Mouse (Mus musculus) lung, embryonic 15.5 days (tissue): ENCODE results near the gene Zfp646. TPM values are rescaled to one million over a fixed set of nuclear protein-coding genes. Genes with fewer than 3 reads are reported as not detected.
A peak's percentile ranks its signal among the peaks of the same experiment; 100 is the strongest.
"Not testable (repeated sequence)": the region's sequence is repeated elsewhere in the genome, so short reads cannot be mapped to it uniquely, and the experiment has no call there.

Source experiments
- ATAC-seq: fragments of 200-750 bp; cut with Nextera tagmentation; 2 replicates; pipeline ENCODE4 v1.8.0; 2017; ENCODE audit warnings: moderate number of reproducible peaks, borderline replicate concordance; ENCODE audit not compliant: low FRiP score, low TSS enrichment; ENCODE audit errors: extremely low read depth
- H3K27ac ChIP-seq: fragments of 300-500 bp; sonication (generic); 2 replicates; pipeline ENCODE4 v1.5.1; 2015; ENCODE audit warnings: moderate library complexity, mild to moderate bottlenecking, inconsistent platforms
- H3K27me3 ChIP-seq: fragments of 300-500 bp; sonication (generic); 2 replicates; pipeline ENCODE4 v1.6.1; 2015; ENCODE audit warnings: inconsistent platforms
- H3K36me3 ChIP-seq: fragments of 300-500 bp; sonication (generic); 2 replicates; pipeline ENCODE4 v1.6.1; 2015; ENCODE audit warnings: inconsistent platforms
- H3K4me1 ChIP-seq: fragments of 300-500 bp; sonication (generic); 2 replicates; pipeline ENCODE4 v1.6.1; 2015; ENCODE audit warnings: inconsistent platforms
- H3K4me2 ChIP-seq: fragments of 300-500 bp; sonication (generic); 2 replicates; pipeline ENCODE4 v1.6.1; 2015; ENCODE audit warnings: inconsistent platforms, mild to moderate bottlenecking, moderate library complexity
- H3K4me3 ChIP-seq: fragments of 300-500 bp; sonication (generic); 2 replicates; pipeline ENCODE4 v1.5.1; 2015; ENCODE audit warnings: mild to moderate bottlenecking, inconsistent platforms
- H3K9ac ChIP-seq: fragments of 300-500 bp; sonication (generic); 2 replicates; pipeline ENCODE4 v1.6.1; 2015; ENCODE audit warnings: inconsistent platforms
- H3K9me3 ChIP-seq: fragments of 300-500 bp; sonication (generic); 2 replicates; pipeline ENCODE4 v1.6.1; 2016; ENCODE audit warnings: inconsistent platforms
- WGBS: fragments of 180-500 bp; shearing (Covaris S2); methylation state at CpG from one replicate; pipeline ENCODE4 v1.1.7; 2015; 5-methylcytosine and 5-hydroxymethylcytosine counted together
- polyA plus RNA-seq: library from polyadenylated mRNA; unstranded; fragments of >200 nt; fragmentation: Nextera tagmentation; extraction: Ambion mirVana; gene quantifications from 2 replicates; pipeline ENCODE4 v1.2.1, GENCODE M21; 2015

Zfp646 gene
- polyA plus RNA-seq, 1 experiment from 2014 or later: 11.0 TPM

GRCm38 (mm10) chr7:127887191-127887590 is 11.2 kb downstream of the Zfp646 start:
- H3K36me3 ChIP-seq: peaks cover 72% of the 10 kb centered on the region
- no peaks in the 10 kb centered on the region for H3K27me3 ChIP-seq
- H3K27ac ChIP-seq: no peak overlapping the region
- no peak overlapping the region for H3K9ac ChIP-seq
- peaks cover 11% of the 10 kb centered on the region; the same call in 1 of the 2 replicates for H3K4me1 ChIP-seq
- WGBS: 75% methylated on average over 8 of the region's 8 CpGs
- no peak for ATAC-seq
- no peak overlapping the region for H3K4me2 ChIP-seq
- H3K9me3 ChIP-seq: no peaks in the 10 kb centered on the region
- no peak overlapping the region for H3K4me3 ChIP-seq

DNA sequence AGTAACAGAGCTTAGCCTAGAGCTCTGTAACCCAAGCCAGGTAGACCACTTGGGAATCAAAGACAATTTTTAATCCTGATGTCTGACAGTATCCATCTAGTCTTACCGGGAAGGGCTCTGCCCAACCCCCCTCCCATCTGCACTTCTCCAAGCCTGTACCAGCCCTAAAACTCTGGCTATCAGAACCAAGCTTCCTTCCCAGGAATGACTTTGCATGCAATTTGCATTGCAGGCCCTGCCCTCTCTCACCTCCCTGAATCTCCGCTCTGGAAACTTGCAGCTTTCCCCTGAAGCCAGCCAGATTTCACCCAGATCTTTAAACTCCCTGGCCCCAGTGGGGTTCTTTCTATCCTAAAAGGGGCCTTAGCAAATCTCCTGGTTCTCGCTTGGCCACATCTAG is 11.8 kb downstream of the Zfp646 start:
- H3K27me3 ChIP-seq: no peaks in the 10 kb centered on the region
- H3K36me3 ChIP-seq: peaks cover 71% of the 10 kb centered on the region
- no peak overlapping the region for H3K4me3 ChIP-seq
- H3K9ac ChIP-seq: no peak overlapping the region
- H3K4me2 ChIP-seq: no peak overlapping the region
- H3K9me3 ChIP-seq: no peaks in the 10 kb centered on the region
- no peak for ATAC-seq
- WGBS: 82% methylated on average over 3 of the region's 3 CpGs
- no peak overlapping the region for H3K27ac ChIP-seq
- peaks cover 11% of the 10 kb centered on the region; the same call in 1 of the 2 replicates for H3K4me1 ChIP-seq

DNA sequence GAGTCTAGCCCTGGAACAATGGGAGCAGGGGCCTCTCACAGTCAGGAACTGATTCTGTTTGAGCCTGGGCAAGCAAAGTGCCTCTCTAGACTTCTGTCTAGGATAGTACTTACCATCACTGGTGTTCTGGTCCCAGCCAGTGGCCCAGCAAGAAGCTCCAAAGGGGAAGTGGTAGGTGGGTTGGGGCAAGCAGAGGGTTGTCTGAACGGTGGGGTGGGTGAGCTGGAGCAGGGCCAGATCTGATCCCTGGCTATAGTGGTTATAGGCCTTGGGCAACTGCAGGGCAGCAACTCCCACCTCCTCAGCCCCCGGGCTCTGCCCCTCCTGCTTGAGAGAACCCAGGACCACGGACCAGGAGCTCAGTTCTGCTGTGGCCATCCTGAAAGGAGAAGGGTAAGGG is 12.8 kb downstream of the Zfp646 start:
- Histone ChIP-seq H3K4me2 (no peak overlapping the region), H3K27ac (no peak overlapping the region), H3K36me3 (peaks cover 65% of the 10 kb centered on the region), H3K9me3 (no peaks in the 10 kb centered on the region), H3K4me1 (peaks cover 11% of the 10 kb centered on the region; the same call in 1 of the 2 replicates), H3K27me3 (no peaks in the 10 kb centered on the region), H3K9ac (no peak overlapping the region), H3K4me3 (no peak overlapping the region)
- no peak for ATAC-seq
- 61% methylated on average over 3 of the region's 3 CpGs for WGBS

DNA sequence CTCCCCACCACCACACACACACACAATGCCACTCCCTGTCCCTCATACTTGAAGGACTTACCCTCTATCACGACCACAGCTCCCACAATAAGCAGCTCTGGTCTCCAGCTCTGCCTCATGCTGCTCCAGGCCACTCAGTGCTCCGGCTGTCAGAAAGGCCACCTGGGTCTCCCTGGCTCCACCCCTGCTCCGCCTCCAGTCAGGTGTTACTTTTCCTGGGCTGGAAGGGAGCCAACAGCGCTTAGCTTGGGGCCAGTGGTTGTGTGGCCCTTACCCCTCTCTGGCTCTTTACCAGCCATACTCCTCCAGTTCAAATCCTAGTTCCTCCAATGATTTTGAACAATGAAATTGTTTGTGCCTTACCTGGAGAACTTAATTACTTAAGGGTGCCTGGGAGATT is 14.8 kb downstream of the Zfp646 start, which contains the start of gene Prss53:
Gene Prss53, minus strand, starts transcription at position 173 of the 400 bp plus-strand sequence.
- Histone ChIP-seq H3K9me3 (no peaks in the 10 kb centered on the region), H3K27me3 (no peaks in the 10 kb centered on the region), H3K36me3 (peaks cover 50% of the 10 kb centered on the region), H3K27ac (no peak within 1 kb of the TSS), H3K4me1 (peaks cover 16% of the 10 kb centered on the region), H3K4me2 (no peak within 1 kb of the TSS), H3K4me3 (no peak within 1 kb of the TSS), H3K9ac (no peak within 1 kb of the TSS)
- no peak for ATAC-seq
- 26% methylated on average over 4 of the region's 4 CpGs for WGBS

GRCm38 (mm10) chr7:127894480-127894879 is 18.5 kb downstream of the Zfp646 start:
- ATAC-seq: no peak
- Histone ChIP-seq H3K36me3 (peaks cover 14% of the 10 kb centered on the region), H3K9me3 (no peaks in the 10 kb centered on the region), H3K4me3 (peak overlapping the region; percentile 72), H3K27me3 (no peaks in the 10 kb centered on the region), H3K27ac (peak overlapping the region; percentile 85), H3K4me1 (peaks cover 12% of the 10 kb centered on the region), H3K9ac (peak overlapping the region; percentile 69), H3K4me2 (peak overlapping the region; percentile 90)
- WGBS: 61% methylated on average over 5 of the region's 5 CpGs

GRCm38 (mm10) chr7:127895442-127895841 is 19.4 kb downstream of the Zfp646 start, which contains the start of the genes Gm21974 and Vkorc1:
Gene Gm21974, minus strand, starts transcription at chr7:127895454.
Gene Vkorc1, minus strand, starts transcription at chr7:127895617.
- H3K27ac ChIP-seq: peak within 1 kb of the TSS; percentile 85

DNA sequence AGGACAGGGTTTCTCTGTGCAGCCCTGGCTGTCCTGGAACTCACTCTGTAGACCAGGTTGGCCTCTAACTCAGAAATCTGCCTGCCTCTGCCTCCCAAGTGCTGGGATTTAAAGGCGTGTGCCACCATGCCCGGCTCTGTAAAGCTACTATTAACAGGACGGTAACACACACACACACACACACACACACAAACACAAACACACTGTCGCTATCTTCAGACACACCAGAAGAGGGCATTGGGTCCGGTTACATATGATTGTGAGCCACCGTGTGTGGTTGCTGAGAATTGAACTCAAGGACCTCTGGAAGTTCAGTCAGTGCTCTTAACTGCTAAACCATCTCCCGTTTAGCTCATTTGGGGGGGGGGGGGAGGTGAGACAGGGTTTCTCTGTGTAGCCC is 19.9 kb downstream of the Zfp646 start:
- H3K27me3 ChIP-seq, ATAC-seq, H3K9me3 ChIP-seq, H3K36me3 ChIP-seq, H3K9ac ChIP-seq: not testable (repeated sequence)
- Histone ChIP-seq H3K27ac (0 out of 2 replicates have a peak overlapping the region, but pooled peaks have one; percentile 42), H3K4me3 (peak overlapping the region; percentile 72; the same call in 1 of the 2 replicates), H3K4me2 (peak overlapping the region; percentile 90), H3K4me1 (peaks cover 12% of the 10 kb centered on the region)
- WGBS: 74% methylated on average over 7 of the region's 7 CpGs

More at GRCm38 (mm10) chr7:127895442-127895841, 19.4 kb downstream of the Zfp646 start, which contains the start of the genes Gm21974 and Vkorc1:
- Histone ChIP-seq H3K36me3 (peaks cover 10% of the 10 kb centered on the region), H3K4me2 (peak within 1 kb of the TSS; percentile 90), H3K27me3 (no peaks in the 10 kb centered on the region), H3K4me3 (peak within 1 kb of the TSS; percentile 72), H3K9me3 (no peaks in the 10 kb centered on the region), H3K9ac (peak within 1 kb of the TSS; percentile 69), H3K4me1 (peaks cover 12% of the 10 kb centered on the region)
- WGBS: under 1% methylated on average over 26 of the region's 26 CpGs
- peak; percentile 99 for ATAC-seq

GRCm38 (mm10) chr7:127896384-127896783 is 20.4 kb downstream of the Zfp646 start:
- H3K27me3 ChIP-seq: no peaks in the 10 kb centered on the region
- WGBS: 59% methylated on average over 13 of the region's 13 CpGs
- H3K9me3 ChIP-seq: no peaks in the 10 kb centered on the region
- peaks cover 12% of the 10 kb centered on the region for H3K4me1 ChIP-seq
- no peak overlapping the region for H3K9ac ChIP-seq
- peaks cover 10% of the 10 kb centered on the region for H3K36me3 ChIP-seq
- no peak for ATAC-seq
- no peak overlapping the region for H3K27ac ChIP-seq
- no peak overlapping the region for H3K4me2 ChIP-seq
- no peak overlapping the region for H3K4me3 ChIP-seq

DNA sequence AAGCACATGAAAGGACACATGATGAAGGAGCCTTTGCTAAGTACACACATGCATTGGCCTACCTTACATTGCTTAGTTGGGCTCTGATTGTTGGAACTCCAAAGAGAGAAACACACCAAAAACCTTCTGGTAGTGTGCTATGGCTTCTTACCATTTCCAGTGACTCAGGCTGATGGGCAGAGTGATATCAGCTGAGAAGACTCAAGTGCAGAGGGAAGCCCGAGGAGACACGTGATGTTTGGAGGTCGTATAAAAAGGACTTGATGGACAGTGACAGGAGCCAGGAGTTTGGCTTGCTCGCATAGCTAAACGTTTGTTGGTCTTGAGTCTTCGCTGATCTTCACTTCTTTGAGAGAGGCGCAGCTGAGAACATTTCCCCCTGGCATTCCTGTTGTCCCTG is 21.5 kb downstream of the Zfp646 start:
- Histone ChIP-seq H3K36me3 (peaks cover 7% of the 10 kb centered on the region; the same call in 1 of the 2 replicates), H3K9ac (no peak overlapping the region), H3K4me2 (no peak overlapping the region), H3K9me3 (no peaks in the 10 kb centered on the region), H3K4me3 (no peak overlapping the region), H3K27me3 (no peaks in the 10 kb centered on the region), H3K4me1 (peaks cover 12% of the 10 kb centered on the region), H3K27ac (no peak overlapping the region)
- ATAC-seq: no peak
- WGBS: 86% methylated on average over 7 of the region's 7 CpGs

GRCm38 (mm10) chr7:127898179-127898956 is 22.3 kb downstream of the Zfp646 start:
- Histone ChIP-seq H3K9ac (no peak overlapping the region), H3K4me3 (no peak overlapping the region), H3K4me2 (no peak overlapping the region), H3K36me3 (no peaks in the 10 kb centered on the region), H3K4me1 (peaks cover 12% of the 10 kb centered on the region), H3K27ac (no peak overlapping the region), H3K9me3 (no peaks in the 10 kb centered on the region), H3K27me3 (no peaks in the 10 kb centered on the region)
- WGBS: 33% methylated on average over 10 of the region's 10 CpGs
- ATAC-seq: no peak

DNA sequence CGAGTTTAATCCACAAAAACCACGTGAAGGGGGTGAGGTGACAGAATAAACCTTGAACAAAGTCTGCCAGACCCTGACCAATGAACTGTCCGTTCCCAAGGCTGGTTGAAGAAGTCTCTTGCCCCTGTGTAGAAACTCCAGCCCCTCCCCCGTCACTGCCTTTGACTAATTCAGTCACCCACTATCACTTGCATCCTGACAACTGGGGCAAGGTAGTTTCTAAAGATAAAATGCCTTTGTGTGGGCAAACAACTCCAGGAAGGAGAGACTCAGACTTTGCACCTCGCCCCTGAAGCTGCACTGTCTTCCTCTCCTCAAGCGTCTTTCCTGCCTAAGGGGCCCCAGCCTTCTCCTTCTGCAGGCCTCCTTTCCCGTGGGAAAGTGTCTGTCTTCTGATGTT is 24.0 kb downstream of the Zfp646 start:
- WGBS: 24% methylated on average over 7 of the region's 7 CpGs
- Histone ChIP-seq H3K9me3 (no peaks in the 10 kb centered on the region), H3K27me3 (no peaks in the 10 kb centered on the region), H3K4me3 (no peak overlapping the region), H3K36me3 (0 out of 2 replicates have a peak, but pooled peaks cover under 1% of the 10 kb centered on the region), H3K4me2 (no peak overlapping the region), H3K9ac (no peak overlapping the region), H3K4me1 (peaks cover 8% of the 10 kb centered on the region), H3K27ac (no peak overlapping the region)
- ATAC-seq: no peak

- H3K4me1 ChIP-seq: peaks cover 9% of the 10 kb centered on the region
- H3K9ac ChIP-seq: no peak overlapping the region
- ATAC-seq: no peak
- no peaks in the 10 kb centered on the region for H3K9me3 ChIP-seq
- 73% methylated on average over 2 of the region's 2 CpGs for WGBS
- no peak overlapping the region for H3K4me2 ChIP-seq
- H3K4me3 ChIP-seq: no peak overlapping the region
- H3K27ac ChIP-seq: no peak overlapping the region
- H3K27me3 ChIP-seq: no peaks in the 10 kb centered on the region
- peaks cover 19% of the 10 kb centered on the region for H3K36me3 ChIP-seq
Measured at GRCm38 (mm10) chr7:127901772-127902171, 25.8 kb downstream of the Zfp646 start.
